Mouse (Mus musculus) megakaryocyte, embryonic 14.5 days (primary cell): Measurements from ENCODE around the gene Ksr1.

Experiments used
- FLI1 ChIP-seq: IDR thresholded peaks from 2 replicates; pipeline ENCODE4 v1.6.1; 2012; ENCODE audit warnings: low read length, inconsistent platforms, mixed read lengths
- GATA1 ChIP-seq: IDR thresholded peaks from 3 replicates; pipeline ENCODE4 v1.6.1; 2012; ENCODE audit warnings: mixed read lengths, low read length, inconsistent platforms, borderline replicate concordance

DNA sequence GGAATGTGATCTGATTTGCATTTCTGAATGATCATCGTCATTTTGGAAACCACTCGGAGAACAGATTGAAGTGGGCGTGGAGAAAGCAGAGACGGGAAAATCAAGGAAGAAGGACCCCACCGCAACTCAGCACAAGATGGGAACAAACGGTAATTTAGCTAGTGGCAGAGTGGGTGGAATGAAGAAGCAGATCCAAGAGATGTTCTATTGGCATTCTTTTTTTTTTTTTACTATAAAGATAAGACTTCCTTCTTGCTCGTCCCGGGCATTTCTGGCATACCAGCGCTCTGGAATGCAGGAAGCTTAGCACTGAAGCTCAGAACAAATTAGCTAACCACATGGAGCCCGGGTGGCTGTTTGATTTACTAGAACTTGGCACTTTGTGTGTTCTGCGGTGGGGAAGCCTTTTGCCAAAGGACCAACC, 63.2 kb downstream of the Ksr1 start:
- no peak for TF ChIP-seq GATA1
- no peak for TF ChIP-seq FLI1
